Mouse (Mus musculus) liver, adult 2 months (tissue): ENCODE data around the gene Lmntd1. TPM values are rescaled to one million over a fixed set of nuclear protein-coding genes. Genes with fewer than 3 reads are reported as not detected.

Experiments used
- DNase-seq: peaks from one replicate; pipeline ENCODE4 v3.0.0-alpha.2; 2011; ENCODE audit warnings: low read depth, low spot score; ENCODE audit errors: extremely low read depth
- H3K27ac ChIP-seq: fragments of 200-500 bp; replicated peaks from 2 replicates; pipeline ENCODE4 v1.5.1; 2012; ENCODE audit warnings: low read depth, mild to moderate bottlenecking, control low read depth, inconsistent platforms, low read length; ENCODE audit not compliant: insufficient read depth
- H3K27me3 ChIP-seq: fragments of 200-500 bp; 2 replicates; pipeline ENCODE4 v1.6.1; 2012; ENCODE audit warnings: mild to moderate bottlenecking, moderate library complexity, low read length, inconsistent platforms; ENCODE audit not compliant: control insufficient read depth, insufficient read depth
- H3K36me3 ChIP-seq: fragments of 200-500 bp; 2 replicates; pipeline ENCODE4 v1.6.1; 2012; ENCODE audit warnings: low read length, inconsistent platforms; ENCODE audit not compliant: control insufficient read depth, insufficient read depth
- H3K4me1 ChIP-seq: fragments of 200-500 bp; 2 replicates; pipeline ENCODE4 v1.6.1; 2011; ENCODE audit warnings: low read length; ENCODE audit not compliant: control insufficient read depth, insufficient read depth
- H3K4me3 ChIP-seq: fragments of 200-500 bp; 2 replicates; pipeline ENCODE4 v1.5.1; 2011; ENCODE audit warnings: low read depth, mild to moderate bottlenecking, control low read depth, low read length, moderate library complexity; ENCODE audit not compliant: insufficient read depth
- H3K79me2 ChIP-seq: fragments of 200-500 bp; 2 replicates; pipeline ENCODE4 v1.6.1; 2012; ENCODE audit warnings: inconsistent platforms, mild to moderate bottlenecking, low read length, moderate library complexity; ENCODE audit not compliant: control insufficient read depth, insufficient read depth
- H3K9ac ChIP-seq: fragments of 200-500 bp; 2 replicates; pipeline ENCODE4 v1.6.1; 2012; ENCODE audit warnings: low read depth, mild to moderate bottlenecking, control low read depth, inconsistent platforms, low read length
- CTCF ChIP-seq: fragments of 200-500 bp; IDR thresholded peaks from 2 replicates; pipeline ENCODE4 v1.5.1; 2011; ENCODE audit warnings: low read depth, low read length, control low read depth
- POLR2A ChIP-seq: fragments of 200-500 bp; IDR thresholded peaks from 2 replicates; pipeline ENCODE4 v1.6.1; 2011; ENCODE audit warnings: low read length, control low read depth; ENCODE audit not compliant: insufficient read depth; ENCODE audit errors: extremely low read depth
- WGBS: fragments of 180-500 bp; shearing (Covaris S2); methylation state at CpG from one replicate; pipeline ENCODE4 v1.1.7; 2018; 5-methylcytosine and 5-hydroxymethylcytosine counted together
- polyA plus RNA-seq: library from polyadenylated mRNA; depleted of rRNA; stranded (reverse); fragments of >200 nt; gene quantifications from 2 replicates; pipeline ENCODE4 v1.2.3, GENCODE M21; 2012
- total RNA-seq: library from RNA; depleted of rRNA; stranded (reverse); fragments of >200 nt; gene quantifications from 2 replicates; pipeline ENCODE4 v1.2.3, GENCODE M21; 2014

The Lmntd1 gene
- total and polyA plus RNA-seq, 2 experiments = not detected

- TF ChIP-seq POLR2A (no peak), CTCF (no peak)
- WGBS = 60% methylated on average over 6 of the region's 6 CpGs
- H3K27ac ChIP-seq = no peak overlapping the region
These were observed 234.9 kb downstream of the Lmntd1 start for GRCm38 (mm10) chr6:145379175-145379574.

DNA sequence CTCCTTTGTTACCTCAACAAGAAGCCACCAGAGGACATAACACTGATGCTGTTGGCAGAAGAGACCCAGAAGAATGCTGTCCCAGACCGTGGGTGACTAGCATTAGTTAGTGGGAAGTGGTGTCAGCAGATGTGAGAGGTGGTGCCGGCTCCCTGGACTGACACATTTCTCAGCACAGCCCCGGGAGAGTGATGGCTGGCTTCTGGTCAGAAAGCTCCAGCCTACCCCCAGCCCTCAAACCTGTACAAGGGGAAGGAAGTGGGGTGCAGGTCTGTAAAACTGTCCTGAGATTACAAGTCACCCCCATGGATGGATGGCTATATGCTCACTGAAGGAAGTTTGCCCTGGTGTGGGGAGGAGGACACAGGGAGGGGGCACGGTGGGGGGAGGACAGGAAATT is 235.4 kb downstream of the Lmntd1 start:
- H3K27ac ChIP-seq = no peak overlapping the region
- H3K4me3 ChIP-seq = no peak overlapping the region
- H3K9ac ChIP-seq = no peak overlapping the region
- DNase-seq = no peak
- H3K36me3 ChIP-seq = no peaks in the 10 kb centered on the region
- no peaks in the 10 kb centered on the region for H3K4me1 ChIP-seq
- no peaks in the 10 kb centered on the region for H3K79me2 ChIP-seq
- TF ChIP-seq POLR2A (no peak), CTCF (no peak)
- 58% methylated on average over 4 of the region's 4 CpGs for WGBS
- no peaks in the 10 kb centered on the region for H3K27me3 ChIP-seq

More at GRCm38 (mm10) chr6:145379175-145379574, 234.9 kb downstream of the Lmntd1 start:
- no peak for DNase-seq
- Histone ChIP-seq H3K4me3 (no peak overlapping the region), H3K79me2 (no peaks in the 10 kb centered on the region), H3K36me3 (no peaks in the 10 kb centered on the region), H3K27me3 (no peaks in the 10 kb centered on the region), H3K9ac (no peak overlapping the region), H3K4me1 (no peaks in the 10 kb centered on the region)

- H3K79me2 ChIP-seq = no peaks in the 10 kb centered on the region
- no peaks in the 10 kb centered on the region for H3K36me3 ChIP-seq
- H3K4me1 ChIP-seq = no peaks in the 10 kb centered on the region
- DNase-seq = no peak
- no peak overlapping the region for H3K9ac ChIP-seq
- TF ChIP-seq POLR2A (no peak), CTCF (no peak)
- 78% methylated on average over 2 of the region's 2 CpGs for WGBS
- no peaks in the 10 kb centered on the region for H3K27me3 ChIP-seq
- H3K27ac ChIP-seq = no peak overlapping the region
- H3K4me3 ChIP-seq = no peak overlapping the region
These were observed 239.7 kb downstream of the Lmntd1 start for GRCm38 (mm10) chr6:145374372-145374771.

- no peaks in the 10 kb centered on the region for H3K27me3 ChIP-seq
- H3K36me3 ChIP-seq = no peaks in the 10 kb centered on the region
- H3K4me1 ChIP-seq = no peaks in the 10 kb centered on the region
- no peaks in the 10 kb centered on the region for H3K79me2 ChIP-seq
- no peak overlapping the region for H3K27ac ChIP-seq
- 72% methylated on average over 7 of the region's 7 CpGs for WGBS
- no peak for DNase-seq
- no peak overlapping the region for H3K4me3 ChIP-seq
- TF ChIP-seq CTCF (no peak), POLR2A (no peak)
- no peak overlapping the region for H3K9ac ChIP-seq
These were observed 240.4 kb downstream of the Lmntd1 start for GRCm38 (mm10) chr6:145373712-145374221.

DNA sequence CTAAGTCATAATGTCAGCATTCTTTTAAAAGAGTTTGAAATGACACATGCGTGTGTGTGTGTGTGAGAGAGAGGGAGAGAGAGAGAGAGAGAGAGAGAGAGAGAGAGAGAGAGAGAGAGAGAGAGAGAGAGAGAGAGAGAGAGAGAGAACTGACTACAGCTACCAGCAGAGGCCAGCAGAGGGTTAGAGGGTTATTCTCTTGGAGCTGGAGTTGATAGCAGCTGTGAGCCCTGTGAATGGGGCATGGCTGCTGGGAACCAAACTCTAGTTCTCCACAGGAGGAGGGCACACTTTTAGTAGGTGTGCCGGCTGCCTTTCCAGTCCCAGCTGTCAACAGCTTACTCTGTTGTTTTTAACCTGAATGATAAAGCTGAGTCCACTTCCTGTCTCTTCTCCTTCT is 242.1 kb downstream of the Lmntd1 start:
- Histone ChIP-seq H3K27me3 (no peaks in the 10 kb centered on the region), H3K79me2 (no peaks in the 10 kb centered on the region), H3K4me1 (no peaks in the 10 kb centered on the region), H3K36me3 (no peaks in the 10 kb centered on the region), H3K27ac (no peak overlapping the region), H3K4me3 (no peak overlapping the region), H3K9ac (no peak overlapping the region)
- no peak for DNase-seq
- 51% methylated on average over 2 of the region's 2 CpGs for WGBS
- TF ChIP-seq POLR2A = no peak
- no peak for TF ChIP-seq CTCF

DNA sequence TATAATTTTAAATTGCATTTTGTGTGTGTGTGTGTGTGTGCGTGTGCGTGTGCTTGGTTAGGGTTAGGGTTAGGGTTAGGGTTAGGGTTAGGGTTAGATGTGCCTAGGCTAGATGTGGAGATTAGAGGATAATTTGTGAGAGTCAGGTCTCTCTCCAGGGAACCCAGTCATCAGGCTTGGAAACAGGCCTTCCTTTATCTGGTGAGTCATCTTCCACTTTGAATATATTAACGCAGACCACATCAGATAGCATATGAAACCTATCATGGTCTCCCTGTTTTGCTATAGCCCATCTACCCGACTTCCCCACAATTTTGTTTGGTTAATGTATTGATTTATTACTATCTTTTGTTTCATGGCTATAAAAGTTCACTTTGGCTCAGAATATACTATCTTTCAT is 242.5 kb downstream of the Lmntd1 start:
- Histone ChIP-seq H3K9ac (no peak overlapping the region), H3K27ac (no peak overlapping the region), H3K27me3 (no peaks in the 10 kb centered on the region), H3K4me1 (no peaks in the 10 kb centered on the region), H3K79me2 (no peaks in the 10 kb centered on the region), H3K36me3 (no peaks in the 10 kb centered on the region), H3K4me3 (no peak overlapping the region)
- TF ChIP-seq CTCF (no peak), POLR2A (no peak)
- 73% methylated on average over 4 of the region's 4 CpGs for WGBS
- no peak for DNase-seq
